Comparison of ENCODE assay signal across 10 mouse cellular contexts in genomic region chr19:29372138-29372537, GRCm38 (mm10). TPM values are rescaled to one million over a fixed set of nuclear protein-coding genes. Genes with fewer than 3 reads are reported as not detected.
A peak's percentile ranks its signal among the peaks of the same experiment; 100 is the strongest.
DNase-seq lines count a peak whose midpoint lies in the region; ATAC-seq lines count a peak whose summit lies in the region.
"Had no signal": no experiment of that assay in that cellular context is flagged by ENCODE, and none has a peak within 500 bp of the region (broad histone marks: within the 10 kb centered on the region; RNA-seq: fewer than 3 reads in every experiment).

No protein-coding gene starts in this region.

- H3K9ac ChIP-seq in forebrain, embryonic 15.5 days (replicated peaks), result no peak overlapping the region
- no peak overlapping the region for H3K9ac ChIP-seq in lung, embryonic 15.5 days
- H3K9ac ChIP-seq in intestine, embryonic 16.5 days (ENCODE audit: low read depth, low read length), result peak overlapping the region; percentile 18; the same call in 1 of the 2 replicates
- no peak overlapping the region for H3K9ac ChIP-seq in hindbrain, embryonic 11.5 days (ENCODE audit: low read depth, low read length)
- H3K9ac ChIP-seq: hindbrain, embryonic 15.5 days had no signal

- no peak overlapping the region for H3K4me2 ChIP-seq in forebrain, embryonic 15.5 days (replicated peaks)
- peak overlapping the region; percentile 27 for H3K4me2 ChIP-seq in lung, embryonic 15.5 days
- peak overlapping the region; percentile 38 for H3K4me2 ChIP-seq in intestine, embryonic 16.5 days (ENCODE audit: low read depth, low read length)
- no peak overlapping the region for H3K4me2 ChIP-seq in hindbrain, embryonic 11.5 days (replicated peaks; ENCODE audit: low read depth, low read length)
- H3K4me2 ChIP-seq: hindbrain, embryonic 15.5 days had no signal

- no peaks in the 10 kb centered on the region for H3K36me3 ChIP-seq in forebrain, embryonic 15.5 days
- H3K36me3 ChIP-seq in forebrain, embryonic 10.5 days (replicated peaks), result no peaks in the 10 kb centered on the region
- no peaks in the 10 kb centered on the region for H3K36me3 ChIP-seq in lung, embryonic 15.5 days
- no peaks in the 10 kb centered on the region for H3K36me3 ChIP-seq in intestine, embryonic 16.5 days (ENCODE audit: control insufficient read depth, insufficient read depth, low read length)
- peaks cover 4% of the 10 kb centered on the region; the same call in 1 of the 2 replicates for H3K36me3 ChIP-seq in splenic B cell, adult 2 months (ENCODE audit: control insufficient read depth, insufficient read depth, low read length, poor library complexity, severe bottlenecking)
- H3K36me3 ChIP-seq in hindbrain, embryonic 11.5 days (ENCODE audit: control insufficient read depth, insufficient read depth, low read length), result no peaks in the 10 kb centered on the region
- H3K36me3 ChIP-seq: hindbrain, embryonic 15.5 days had no signal

- no peak overlapping the region for H3K4me3 ChIP-seq in forebrain, embryonic 15.5 days
- H3K4me3 ChIP-seq in forebrain, embryonic 10.5 days, result no peak overlapping the region
- peak overlapping the region; percentile 5; the same call in 1 of the 2 replicates for H3K4me3 ChIP-seq in lung, embryonic 15.5 days
- H3K4me3 ChIP-seq in intestine, embryonic 16.5 days (ENCODE audit: low read length), result peak overlapping the region; percentile 12; the same call in 1 of the 2 replicates
- H3K4me3 ChIP-seq in hindbrain, embryonic 11.5 days (ENCODE audit: low read depth, low read length), result no peak overlapping the region
- H3K4me3 ChIP-seq: hindbrain, embryonic 15.5 days had no signal

- H3K27me3 ChIP-seq in forebrain, embryonic 15.5 days, result no peaks in the 10 kb centered on the region
- peaks cover 18% of the 10 kb centered on the region; the same call in 1 of the 2 replicates for H3K27me3 ChIP-seq in forebrain, embryonic 10.5 days (ENCODE audit: poor library complexity, severe bottlenecking)
- no peaks in the 10 kb centered on the region for H3K27me3 ChIP-seq in lung, embryonic 15.5 days
- H3K27me3 ChIP-seq in intestine, embryonic 16.5 days (replicated peaks; ENCODE audit: control insufficient read depth, insufficient read depth, low read length), result no peaks in the 10 kb centered on the region
- no peaks in the 10 kb centered on the region for H3K27me3 ChIP-seq in splenic B cell, adult 2 months (ENCODE audit: control insufficient read depth, insufficient read depth, low read length, poor library complexity, severe bottlenecking)
- H3K27me3 ChIP-seq in hindbrain, embryonic 11.5 days (ENCODE audit: control insufficient read depth, insufficient read depth, low read length), result no peaks in the 10 kb centered on the region
- H3K27me3 ChIP-seq: hindbrain, embryonic 15.5 days had no signal

- WGBS in forebrain, embryonic 15.5 days, result 56% methylated on average over 4 of the region's 4 CpGs
- 88% methylated on average over 4 of the region's 4 CpGs for WGBS in forebrain, embryonic 10.5 days
- WGBS in lung, embryonic 15.5 days, result 63% methylated on average over 4 of the region's 4 CpGs
- 45% methylated on average over 4 of the region's 4 CpGs for WGBS in intestine, embryonic 16.5 days
- 82% methylated on average over 4 of the region's 4 CpGs for WGBS in hindbrain, embryonic 11.5 days

- H3K4me1 ChIP-seq in forebrain, embryonic 15.5 days, result peaks cover 17% of the 10 kb centered on the region
- peaks cover 8% of the 10 kb centered on the region for H3K4me1 ChIP-seq in forebrain, embryonic 10.5 days
- peaks cover 4% of the 10 kb centered on the region; the same call in 1 of the 2 replicates for H3K4me1 ChIP-seq in lung, embryonic 15.5 days
- no peaks in the 10 kb centered on the region for H3K4me1 ChIP-seq in intestine, embryonic 16.5 days (ENCODE audit: control insufficient read depth, insufficient read depth, low read length)
- peaks cover 3% of the 10 kb centered on the region; the same call in 1 of the 2 replicates for H3K4me1 ChIP-seq in hindbrain, embryonic 11.5 days (replicated peaks; ENCODE audit: control insufficient read depth, insufficient read depth, low read length)

- no peaks in the 10 kb centered on the region for H3K9me3 ChIP-seq in forebrain, embryonic 15.5 days
- H3K9me3 ChIP-seq in forebrain, embryonic 10.5 days, result no peaks in the 10 kb centered on the region
- no peaks in the 10 kb centered on the region for H3K9me3 ChIP-seq in lung, embryonic 15.5 days
- H3K9me3 ChIP-seq in intestine, embryonic 16.5 days (ENCODE audit: control insufficient read depth, low read length), result no peaks in the 10 kb centered on the region
- H3K9me3 ChIP-seq in hindbrain, embryonic 11.5 days (ENCODE audit: control insufficient read depth, low read length), result no peaks in the 10 kb centered on the region
- H3K9me3 ChIP-seq: hindbrain, embryonic 15.5 days had no signal

- peak overlapping the region; percentile 42 for H3K27ac ChIP-seq in forebrain, embryonic 15.5 days (replicated peaks)
- H3K27ac ChIP-seq in forebrain, embryonic 10.5 days, result no peak overlapping the region
- no peak overlapping the region for H3K27ac ChIP-seq in lung, embryonic 15.5 days
- H3K27ac ChIP-seq in intestine, embryonic 16.5 days (ENCODE audit: low read length), result peak overlapping the region; percentile 48; the same call in 1 of the 2 replicates
- no peak overlapping the region for H3K27ac ChIP-seq in hindbrain, embryonic 11.5 days (ENCODE audit: low read depth, low read length)
- H3K27ac ChIP-seq: hindbrain, embryonic 15.5 days had no signal

- no peak for DNase-seq in forebrain, embryonic 10.5 days (ENCODE audit: extremely low spot score, low spot score)
- DNase-seq in lung, postnatal 10 days, result no peak
- peak; percentile 39 for DNase-seq in splenic B cell, adult 2 months (ENCODE audit: low read depth, low spot score)
- DNase-seq in yolk sac, embryonic 10.5 days (ENCODE audit: low spot score), result no peak
- DNase-seq in hindbrain, embryonic 11.5 days (ENCODE audit: low spot score), result no peak

- ATAC-seq in forebrain, embryonic 15.5 days (replicated peaks), result peak; percentile 75; the same call in 1 of the 2 replicates
- no peak for ATAC-seq in lung, embryonic 15.5 days (ENCODE audit: borderline replicate concordance, extremely low read depth, low FRiP score, low TSS enrichment)
- peak; percentile 41 for ATAC-seq in intestine, embryonic 16.5 days
- no peak for ATAC-seq in hindbrain, embryonic 11.5 days (ENCODE audit: low FRiP score)

RNA-seq across cellular contexts. Expression of gene Cd274, which starts 4.9 kb away (rescaled TPM):
- 0.66 and 0.78 TPM in 2 replicates for polyA plus RNA-seq in forebrain, embryonic 15.5 days (2015; fragmentation: Nextera tagmentation; extraction: Ambion mirVana)
- polyA plus RNA-seq in forebrain, embryonic 10.5 days (2016; fragmentation: Nextera tagmentation; extraction: Ambion mirVana), result 0.29 and 0.30 TPM in 2 replicates
- polyA plus RNA-seq in lung, embryonic 15.5 days (2015; fragmentation: Nextera tagmentation; extraction: Ambion mirVana), result 0.25 and 0.74 TPM in 2 replicates
- 0.51 and 0.64 TPM in 2 replicates for polyA plus RNA-seq in intestine, embryonic 16.5 days (2015; fragmentation: Nextera tagmentation; extraction: Ambion mirVana)
- 0.38 and 0.39 TPM in 2 replicates for polyA plus RNA-seq in hindbrain, embryonic 11.5 days (2014; fragmentation: Nextera tagmentation; extraction: Ambion mirVana)

RNA-seq across cellular contexts. Expression of gene Plgrkt, which starts 4.9 kb away (rescaled TPM):
- polyA plus RNA-seq in forebrain, embryonic 15.5 days (2015; fragmentation: Nextera tagmentation; extraction: Ambion mirVana), result 105 and 107 TPM in 2 replicates
- polyA plus RNA-seq in forebrain, embryonic 10.5 days (2016; fragmentation: Nextera tagmentation; extraction: Ambion mirVana), result 38.0 and 39.7 TPM in 2 replicates
- polyA plus RNA-seq in lung, embryonic 15.5 days (2015; fragmentation: Nextera tagmentation; extraction: Ambion mirVana), result 45.3 and 56.9 TPM in 2 replicates
- polyA plus RNA-seq in intestine, embryonic 16.5 days (2015; fragmentation: Nextera tagmentation; extraction: Ambion mirVana), result 237 and 261 TPM in 2 replicates
- polyA plus RNA-seq in hindbrain, embryonic 11.5 days (2014; fragmentation: Nextera tagmentation; extraction: Ambion mirVana), result 60.7 and 68.4 TPM in 2 replicates

RNA-seq across cellular contexts. Expression of gene Rln1, which starts 37.7 kb away (rescaled TPM):
- polyA plus RNA-seq in forebrain, embryonic 15.5 days (2015; fragmentation: Nextera tagmentation; extraction: Ambion mirVana), result 1.8 and 3.4 TPM in 2 replicates
- polyA plus RNA-seq in forebrain, embryonic 10.5 days (2016; fragmentation: Nextera tagmentation; extraction: Ambion mirVana), result 0.37 and 0.81 TPM in 2 replicates
- 0.47 TPM in 1 of 2 replicates, not detected in the other for polyA plus RNA-seq in lung, embryonic 15.5 days (2015; fragmentation: Nextera tagmentation; extraction: Ambion mirVana)
- polyA plus RNA-seq in intestine, embryonic 16.5 days (2015; fragmentation: Nextera tagmentation; extraction: Ambion mirVana), result not detected in 2 replicates
- polyA plus RNA-seq in hindbrain, embryonic 11.5 days (2014; fragmentation: Nextera tagmentation; extraction: Ambion mirVana), result 0.32 and 0.67 TPM in 2 replicates

RNA-seq across cellular contexts. Expression of gene Pdcd1lg2, which starts 38.6 kb away (rescaled TPM):
- polyA plus RNA-seq in forebrain, embryonic 15.5 days (2015; fragmentation: Nextera tagmentation; extraction: Ambion mirVana), result not detected in 2 replicates
- polyA plus RNA-seq in forebrain, embryonic 10.5 days (2016; fragmentation: Nextera tagmentation; extraction: Ambion mirVana), result not detected in 2 replicates
- polyA plus RNA-seq in lung, embryonic 15.5 days (2015; fragmentation: Nextera tagmentation; extraction: Ambion mirVana), result 0.09 TPM in 2 replicates
- 0.11 and 0.17 TPM in 2 replicates for polyA plus RNA-seq in intestine, embryonic 16.5 days (2015; fragmentation: Nextera tagmentation; extraction: Ambion mirVana)
- polyA plus RNA-seq in hindbrain, embryonic 11.5 days (2014; fragmentation: Nextera tagmentation; extraction: Ambion mirVana), result not detected in 2 replicates
- polyA plus RNA-seq: hindbrain, embryonic 15.5 days; neural tube, embryonic 11.5 days had no signal

RNA-seq across cellular contexts. Expression of gene Insl6, which starts 47.0 kb away (rescaled TPM):
- 1.3 and 1.4 TPM in 2 replicates for polyA plus RNA-seq in forebrain, embryonic 15.5 days (2015; fragmentation: Nextera tagmentation; extraction: Ambion mirVana)
- polyA plus RNA-seq in forebrain, embryonic 10.5 days (2016; fragmentation: Nextera tagmentation; extraction: Ambion mirVana), result 5.0 and 5.3 TPM in 2 replicates
- 1.2 and 3.3 TPM in 2 replicates for polyA plus RNA-seq in lung, embryonic 15.5 days (2015; fragmentation: Nextera tagmentation; extraction: Ambion mirVana)
- polyA plus RNA-seq in intestine, embryonic 16.5 days (2015; fragmentation: Nextera tagmentation; extraction: Ambion mirVana), result 19.1 and 19.9 TPM in 2 replicates
- polyA plus RNA-seq in hindbrain, embryonic 11.5 days (2014; fragmentation: Nextera tagmentation; extraction: Ambion mirVana), result 7.9 and 8.6 TPM in 2 replicates

Comparison
In these comparisons a context has a peak if more than half of its experiments do, and no peak if none do; other contexts are left out.
1. H3K27ac ChIP-seq: peak in forebrain, embryonic 15.5 days (single experiment) and intestine, embryonic 16.5 days (single experiment); none in forebrain, embryonic 10.5 days (single experiment), lung, embryonic 15.5 days (single experiment) and hindbrain, embryonic 11.5 days (single experiment).
2. ATAC-seq: peak in forebrain, embryonic 15.5 days (single experiment) and intestine, embryonic 16.5 days (single experiment); none in lung, embryonic 15.5 days (single experiment) and hindbrain, embryonic 11.5 days (single experiment).
3. H3K4me2 ChIP-seq: peak in lung, embryonic 15.5 days (single experiment) and intestine, embryonic 16.5 days (single experiment); none in forebrain, embryonic 15.5 days (single experiment) and hindbrain, embryonic 11.5 days (single experiment).
4. H3K4me3 ChIP-seq: peak in lung, embryonic 15.5 days (single experiment) and intestine, embryonic 16.5 days (single experiment); none in forebrain, embryonic 15.5 days (single experiment), forebrain, embryonic 10.5 days (single experiment) and hindbrain, embryonic 11.5 days (single experiment).